ENCODE assay signal across 10 mouse cellular contexts in genomic region chr5:72505740-72506139, GRCm38 (mm10). TPM values are rescaled to one million over a fixed set of nuclear protein-coding genes. Genes with fewer than 3 reads are reported as not detected.
DNase-seq lines count a peak whose midpoint lies in the region; ATAC-seq lines count a peak whose summit lies in the region.
"Had no signal": no experiment of that assay in that cellular context is flagged by ENCODE, and none has a peak within 500 bp of the region (broad histone marks: within the 10 kb centered on the region; RNA-seq: fewer than 3 reads in every experiment).

No protein-coding gene starts in this region.

- H3K36me3 ChIP-seq in hindbrain, embryonic 11.5 days (ENCODE audit: control insufficient read depth, insufficient read depth, low read length) = no peaks in the 10 kb centered on the region
- H3K36me3 ChIP-seq in hindbrain, embryonic 12.5 days = no peaks in the 10 kb centered on the region
- no peaks in the 10 kb centered on the region for H3K36me3 ChIP-seq in hindbrain, embryonic 15.5 days
- H3K36me3 ChIP-seq: intestine, embryonic 15.5 days had no signal

- H3K4me1 ChIP-seq in hindbrain, embryonic 11.5 days (replicated peaks; ENCODE audit: control insufficient read depth, insufficient read depth, low read length) = peaks cover 3% of the 10 kb centered on the region; the same call in 1 of the 2 replicates
- H3K4me1 ChIP-seq in hindbrain, embryonic 12.5 days = peaks cover 15% of the 10 kb centered on the region
- peaks cover 14% of the 10 kb centered on the region for H3K4me1 ChIP-seq in hindbrain, embryonic 15.5 days (replicated peaks)

- H3K4me2 ChIP-seq in hindbrain, embryonic 11.5 days (replicated peaks; ENCODE audit: low read depth, low read length) = no peak overlapping the region
- no peak overlapping the region for H3K4me2 ChIP-seq in hindbrain, embryonic 12.5 days (replicated peaks)
- H3K4me2 ChIP-seq in hindbrain, embryonic 15.5 days = no peak overlapping the region
- H3K4me2 ChIP-seq: intestine, embryonic 15.5 days had no signal

- intact Hi-C loops in heart, postnatal 25 days (cut with DNase I) = loop anchor here (2.0 kb wide), 1 partner anchor 155 kb away; no protein-coding TSS in a partner anchor

- H3K4me3 ChIP-seq in hindbrain, embryonic 11.5 days (ENCODE audit: low read depth, low read length) = no peak overlapping the region
- H3K4me3 ChIP-seq in hindbrain, embryonic 12.5 days = no peak overlapping the region
- no peak overlapping the region for H3K4me3 ChIP-seq in hindbrain, embryonic 15.5 days
- H3K4me3 ChIP-seq: intestine, embryonic 15.5 days; myocyte had no signal

- ATAC-seq in hindbrain, embryonic 11.5 days (ENCODE audit: low FRiP score) = no peak
- no peak for ATAC-seq in hindbrain, embryonic 12.5 days (ENCODE audit: low FRiP score)
- ATAC-seq in hindbrain, embryonic 15.5 days (ENCODE audit: low FRiP score, low read depth) = peak; percentile 16; the same call in 1 of the 2 replicates
- ATAC-seq: intestine, embryonic 15.5 days had no signal

- no peak overlapping the region for H3K27ac ChIP-seq in hindbrain, embryonic 11.5 days (ENCODE audit: low read depth, low read length)
- H3K27ac ChIP-seq in hindbrain, embryonic 12.5 days = no peak overlapping the region
- H3K27ac ChIP-seq in hindbrain, embryonic 15.5 days (replicated peaks) = no peak overlapping the region
- H3K27ac ChIP-seq: intestine, embryonic 15.5 days had no signal

- H3K27me3 ChIP-seq in hindbrain, embryonic 11.5 days (ENCODE audit: control insufficient read depth, insufficient read depth, low read length) = peaks cover 25% of the 10 kb centered on the region
- peaks cover 35% of the 10 kb centered on the region for H3K27me3 ChIP-seq in hindbrain, embryonic 12.5 days
- H3K27me3 ChIP-seq in hindbrain, embryonic 15.5 days = peaks cover 35% of the 10 kb centered on the region

- peak; percentile 29 for DNase-seq in hindbrain, embryonic 11.5 days (ENCODE audit: low spot score)
- DNase-seq in right cerebral cortex, adult 2 months (ENCODE audit: low spot score in 2 of 2) = peak; percentile 15 to 37
- no peak for DNase-seq in right cerebral cortex, postnatal 14 days
- DNase-seq in testis, postnatal 10 days (ENCODE audit: low spot score) = no peak
- DNase-seq in ovary, postnatal 10 days (ENCODE audit: low spot score) = no peak
- DNase-seq in heart, postnatal 25 days (ENCODE audit: low spot score) = no peak

- H3K9ac ChIP-seq in hindbrain, embryonic 11.5 days (ENCODE audit: low read depth, low read length) = no peak overlapping the region
- no peak overlapping the region for H3K9ac ChIP-seq in hindbrain, embryonic 12.5 days
- H3K9ac ChIP-seq in hindbrain, embryonic 15.5 days = no peak overlapping the region
- H3K9ac ChIP-seq: intestine, embryonic 15.5 days had no signal

- no peaks in the 10 kb centered on the region for H3K9me3 ChIP-seq in hindbrain, embryonic 11.5 days (ENCODE audit: control insufficient read depth, low read length)
- H3K9me3 ChIP-seq in hindbrain, embryonic 12.5 days (replicated peaks) = no peaks in the 10 kb centered on the region
- 0 out of 2 replicates have a peak, but pooled peaks cover 3% of the 10 kb centered on the region for H3K9me3 ChIP-seq in hindbrain, embryonic 15.5 days
- H3K9me3 ChIP-seq: intestine, embryonic 15.5 days had no signal

- 82% methylated on average over 5 of the region's 5 CpGs for WGBS in hindbrain, embryonic 11.5 days
- WGBS in hindbrain, embryonic 12.5 days = 75% methylated on average over 5 of the region's 5 CpGs
- WGBS in hindbrain, embryonic 15.5 days = 72% methylated on average over 5 of the region's 5 CpGs

RNA-seq across cellular contexts. Expression of gene Corin, which starts 1.5 kb away (rescaled TPM):
- polyA plus RNA-seq in hindbrain, embryonic 11.5 days (2014; fragmentation: Nextera tagmentation; extraction: Ambion mirVana) = 8.8 and 10.2 TPM in 2 replicates
- 11.2 and 16.2 TPM in 2 replicates for polyA plus RNA-seq in hindbrain, embryonic 12.5 days (2016; fragmentation: Nextera tagmentation; extraction: Ambion mirVana)
- 2.2 and 2.7 TPM in 2 replicates for polyA plus RNA-seq in hindbrain, embryonic 15.5 days (2015; fragmentation: Nextera tagmentation; extraction: Ambion mirVana)
- 100 to 1,000 TPM; 116 to 139 TPM for total RNA-seq in heart, postnatal 25 days (2021)
- polyA plus RNA-seq: myocyte had no signal

RNA-seq across cellular contexts. Expression of gene Nfxl1, which starts 53.7 kb away (rescaled TPM):
- 23.6 and 26.0 TPM in 2 replicates for polyA plus RNA-seq in hindbrain, embryonic 11.5 days (2014; fragmentation: Nextera tagmentation; extraction: Ambion mirVana)
- polyA plus RNA-seq in hindbrain, embryonic 12.5 days (2016; fragmentation: Nextera tagmentation; extraction: Ambion mirVana) = 24.2 and 24.9 TPM in 2 replicates
- 12.0 and 13.6 TPM in 2 replicates for polyA plus RNA-seq in hindbrain, embryonic 15.5 days (2015; fragmentation: Nextera tagmentation; extraction: Ambion mirVana)
- 1 to 10 TPM; 5.2 to 5.9 TPM for total RNA-seq in heart, postnatal 25 days (2021)

Comparison
In these comparisons a context has a peak if more than half of its experiments do, and no peak if none do; other contexts are left out.
1. DNase-seq: peak in hindbrain, embryonic 11.5 days (single experiment) and right cerebral cortex, adult 2 months (2 of 2); none in right cerebral cortex, postnatal 14 days (single experiment), testis, postnatal 10 days (single experiment), ovary, postnatal 10 days (single experiment) and heart, postnatal 25 days (single experiment).